Mouse (Mus musculus): Measurements from ENCODE around the gene Gm21093. TPM values are rescaled to one million over a fixed set of nuclear protein-coding genes. Genes with fewer than 3 reads are reported as not detected.
"Not testable (repeated sequence)": the region's sequence is repeated elsewhere in the genome, so short reads cannot be mapped to it uniquely, and the experiment has no call there.

The Gm21093 gene
- polyA plus RNA-seq (2014; fragmentation: Nextera tagmentation; extraction: Ambion mirVana): not detected in 2 replicates

GRCm38 (mm10) chr4:42034626-42035025 is at the start of gene Gm21093:
Gm21093 (minus strand) TSS chr4:42034726.
- ATAC-seq (ENCODE audit: low read depth); H3K4me3 ChIP-seq (ENCODE audit: low read depth, low read length); DNase-seq (ENCODE audit: low spot score); H3K36me3 ChIP-seq (ENCODE audit: control insufficient read depth, insufficient read depth, low read length); H3K4me1 ChIP-seq (ENCODE audit: control insufficient read depth, insufficient read depth, low read length); H3K4me2 ChIP-seq (ENCODE audit: low read depth, low read length); H3K27me3 ChIP-seq (replicated peaks; ENCODE audit: control insufficient read depth, insufficient read depth, low read length); H3K9ac ChIP-seq (ENCODE audit: low read depth, low read length); H3K9me3 ChIP-seq (ENCODE audit: control insufficient read depth, low read length); H3K27ac ChIP-seq (replicated peaks; ENCODE audit: low read depth, low read length): not testable (repeated sequence)
- WGBS: no CpG with 5 or more reads among the region's 8 CpGs

Other genes with a start within 250 kb of the Gm21093 start
- 53.6 TPM in 1 of 2 replicates, not detected in the other for gene Gm21541, start 131.1 kb downstream of the Gm21093 start, polyA plus RNA-seq (2014; fragmentation: Nextera tagmentation; extraction: Ambion mirVana)
- gene Gm20878, start 93.2 kb downstream of the Gm21093 start, polyA plus RNA-seq (2014; fragmentation: Nextera tagmentation; extraction: Ambion mirVana): 1.2 and 2.1 TPM in 2 replicates
- 0.53 and 0.64 TPM in 2 replicates for gene Fam205a4, start 68.7 kb downstream of the Gm21093 start, polyA plus RNA-seq (2014; fragmentation: Nextera tagmentation; extraction: Ambion mirVana)
- not detected in 2 replicates for gene Gm3893, start 56.5 kb upstream of the Gm21093 start, polyA plus RNA-seq (2014; fragmentation: Nextera tagmentation; extraction: Ambion mirVana)
- 0.43 TPM in 1 of 2 replicates, not detected in the other for gene Gm13304, start 80.1 kb upstream of the Gm21093 start, polyA plus RNA-seq (2014; fragmentation: Nextera tagmentation; extraction: Ambion mirVana)
- 0.40 TPM in 1 of 2 replicates, not detected in the other for gene Gm13306, start 118.7 kb upstream of the Gm21093 start, polyA plus RNA-seq (2014; fragmentation: Nextera tagmentation; extraction: Ambion mirVana)
- 0.51 and 0.80 TPM in 2 replicates for gene Gm13305, start 133.9 kb upstream of the Gm21093 start, polyA plus RNA-seq (2014; fragmentation: Nextera tagmentation; extraction: Ambion mirVana)
- gene Gm10600, start 205.9 kb upstream of the Gm21093 start, polyA plus RNA-seq (2014; fragmentation: Nextera tagmentation; extraction: Ambion mirVana): not detected in 2 replicates
- gene Ccl21b, start 221.0 kb upstream of the Gm21093 start, polyA plus RNA-seq (2014; fragmentation: Nextera tagmentation; extraction: Ambion mirVana): 2.3 TPM in 1 of 2 replicates, not detected in the other